Mouse (Mus musculus) hindbrain, embryonic 14.5 days (tissue): ENCODE data around the gene Lrg1. TPM values are rescaled to one million over a fixed set of nuclear protein-coding genes. Genes with fewer than 3 reads are reported as not detected.

Source experiments
- ATAC-seq: fragments of 200-750 bp; cut with Nextera tagmentation; 2 replicates; pipeline ENCODE4 v1.8.0; 2017; ENCODE audit warnings: moderate number of reproducible peaks, mild to moderate bottlenecking, moderate TSS enrichment, moderate library complexity; ENCODE audit not compliant: low FRiP score
- DNase-seq: peaks from one replicate; pipeline ENCODE4 v3.0.0-alpha.2; 2015; ENCODE audit warnings: low spot score
- H3K27ac ChIP-seq: fragments of 300-500 bp; sonication (generic); 2 replicates; pipeline ENCODE4 v1.5.1; 2014; ENCODE audit warnings: mild to moderate bottlenecking, moderate library complexity
- H3K27me3 ChIP-seq: fragments of 300-500 bp; sonication (generic); 2 replicates; pipeline ENCODE4 v1.6.1; 2014; ENCODE audit warnings: mild to moderate bottlenecking, low read length, mixed read lengths; ENCODE audit not compliant: control insufficient read depth, insufficient read depth
- H3K36me3 ChIP-seq: fragments of 300-500 bp; sonication (generic); replicated peaks from 2 replicates; pipeline ENCODE4 v1.6.1; 2014; ENCODE audit not compliant: control insufficient read depth, insufficient read depth
- H3K4me1 ChIP-seq: fragments of 300-500 bp; sonication (generic); replicated peaks from 2 replicates; pipeline ENCODE4 v1.6.1; 2014; ENCODE audit warnings: antibody characterized with exemption, low read length, mixed read lengths; ENCODE audit not compliant: control insufficient read depth, insufficient read depth
- H3K4me2 ChIP-seq: fragments of 300-500 bp; sonication (generic); replicated peaks from 2 replicates; pipeline ENCODE4 v1.6.1; 2014; ENCODE audit warnings: mild to moderate bottlenecking, moderate library complexity
- H3K4me3 ChIP-seq: fragments of 300-500 bp; sonication (generic); replicated peaks from 2 replicates; pipeline ENCODE4 v1.5.1; 2014; ENCODE audit warnings: mild to moderate bottlenecking, low read length
- H3K9ac ChIP-seq: fragments of 300-500 bp; sonication (generic); 2 replicates; pipeline ENCODE4 v1.6.1; 2014
- H3K9me3 ChIP-seq: fragments of 300-500 bp; sonication (generic); 2 replicates; pipeline ENCODE4 v1.6.1; 2016; ENCODE audit warnings: low read length; ENCODE audit not compliant: control insufficient read depth
- WGBS: fragments of 180-500 bp; shearing (Covaris S2); extraction: QIAGEN DNeasy Blood & Tissue Kit; methylation state at CpG from one replicate; pipeline ENCODE4 v1.1.7; 2014; 5-methylcytosine and 5-hydroxymethylcytosine counted together
- polyA plus RNA-seq: library from polyadenylated mRNA; unstranded; fragments of >200 nt; fragmentation: Nextera tagmentation; extraction: Ambion mirVana; gene quantifications from 2 replicates; pipeline ENCODE4 v1.2.1, GENCODE M21; 2014

Lrg1 gene
- polyA plus RNA-seq, 1 experiment from 2014 or later = 0.19 TPM

GRCm38 (mm10) chr17:56119431-56119830 lies 2.4 kb downstream of the Lrg1 start:
- no peaks in the 10 kb centered on the region; the same call in none of the 2 replicates for H3K4me1 ChIP-seq
- H3K27ac ChIP-seq = no peak overlapping the region
- no peak overlapping the region for H3K4me3 ChIP-seq
- peaks cover 74% of the 10 kb centered on the region for H3K27me3 ChIP-seq
- H3K9ac ChIP-seq = no peak overlapping the region
- peaks cover 17% of the 10 kb centered on the region for H3K9me3 ChIP-seq
- H3K4me2 ChIP-seq = no peak overlapping the region
- H3K36me3 ChIP-seq = peaks cover 9% of the 10 kb centered on the region
- DNase-seq = no peak
- WGBS = 47% methylated on average over 12 of the region's 12 CpGs
- no peak for ATAC-seq

DNA sequence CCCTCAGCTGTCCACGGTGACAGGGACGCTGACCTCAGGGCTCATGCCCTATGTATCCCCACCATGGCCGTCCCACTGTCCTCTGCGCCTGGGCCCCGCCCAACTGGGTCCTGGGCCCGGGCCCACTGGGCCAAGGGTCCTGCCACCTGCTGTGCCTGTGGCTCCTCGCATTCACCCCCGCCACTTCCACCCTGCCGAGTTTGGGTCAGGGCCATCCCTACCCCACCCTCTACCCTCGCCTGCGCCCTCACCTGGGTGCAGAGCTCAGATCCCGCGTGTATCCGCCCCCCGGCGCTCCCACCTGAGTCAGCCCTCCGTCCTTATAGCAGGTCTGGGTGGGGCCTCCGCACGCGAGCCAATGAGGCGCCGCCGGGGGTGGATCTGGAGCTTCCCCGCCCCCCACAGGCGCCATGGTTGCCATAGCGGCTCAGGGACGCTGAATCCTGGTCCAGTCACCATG lies 4.5 kb downstream of the Lrg1 start, which contains the start of gene Plin5:
Plin5 (minus strand) TSS at position 346 of the 460 bp plus-strand sequence.
- Histone ChIP-seq H3K36me3 (no peaks in the 10 kb centered on the region), H3K4me1 (no peaks in the 10 kb centered on the region; the same call in none of the 2 replicates), H3K27me3 (peaks cover 54% of the 10 kb centered on the region), H3K4me2 (peak within 1 kb of the TSS; percentile 44), H3K9ac (no peak within 1 kb of the TSS), H3K9me3 (peaks cover 5% of the 10 kb centered on the region), H3K4me3 (peak within 1 kb of the TSS; percentile 18), H3K27ac (no peak within 1 kb of the TSS)
- DNase-seq = no peak
- WGBS = 2% methylated on average over 27 of the region's 27 CpGs
- peak; percentile 28; the same call in 1 of the 2 replicates for ATAC-seq

GRCm38 (mm10) chr17:56116193-56116592 lies 5.6 kb downstream of the Lrg1 start:
- Histone ChIP-seq H3K36me3 (no peaks in the 10 kb centered on the region), H3K4me1 (no peaks in the 10 kb centered on the region; the same call in none of the 2 replicates), H3K9me3 (no peaks in the 10 kb centered on the region), H3K4me3 (no peak overlapping the region), H3K27me3 (peaks cover 43% of the 10 kb centered on the region), H3K4me2 (no peak overlapping the region), H3K27ac (no peak overlapping the region), H3K9ac (no peak overlapping the region)
- DNase-seq (no peak), ATAC-seq (no peak)
- 79% methylated on average over 10 of the region's 10 CpGs for WGBS

- Histone ChIP-seq H3K36me3 (no peaks in the 10 kb centered on the region), H3K9ac (no peak overlapping the region), H3K27me3 (peaks cover 10% of the 10 kb centered on the region), H3K4me2 (no peak overlapping the region), H3K4me1 (no peaks in the 10 kb centered on the region; the same call in 1 of the 2 replicates), H3K4me3 (no peak overlapping the region), H3K27ac (no peak overlapping the region), H3K9me3 (no peaks in the 10 kb centered on the region)
- WGBS = 64% methylated on average over 3 of the region's 3 CpGs
- DNase-seq (no peak), ATAC-seq (no peak)
Measured at GRCm38 (mm10) chr17:56112743-56113142, 9.1 kb downstream of the Lrg1 start.

GRCm38 (mm10) chr17:56111864-56112263 lies 9.9 kb downstream of the Lrg1 start:
- Histone ChIP-seq H3K4me2 (no peak overlapping the region), H3K4me1 (no peaks in the 10 kb centered on the region; the same call in 1 of the 2 replicates), H3K4me3 (no peak overlapping the region), H3K27me3 (peaks cover 7% of the 10 kb centered on the region), H3K9me3 (no peaks in the 10 kb centered on the region), H3K36me3 (no peaks in the 10 kb centered on the region), H3K9ac (no peak overlapping the region), H3K27ac (no peak overlapping the region)
- DNase-seq (peak; percentile 76), ATAC-seq (0 out of 2 replicates have a peak, but pooled peaks have one; percentile 19)
- 45% methylated on average over 5 of the region's 5 CpGs for WGBS

GRCm38 (mm10) chr17:56111021-56111420 lies 10.8 kb downstream of the Lrg1 start:
- Histone ChIP-seq H3K27ac (no peak overlapping the region), H3K36me3 (no peaks in the 10 kb centered on the region), H3K9me3 (no peaks in the 10 kb centered on the region), H3K9ac (no peak overlapping the region), H3K4me3 (no peak overlapping the region), H3K27me3 (no peaks in the 10 kb centered on the region), H3K4me1 (no peaks in the 10 kb centered on the region; the same call in 1 of the 2 replicates), H3K4me2 (no peak overlapping the region)
- DNase-seq (no peak), ATAC-seq (no peak)
- whole genome bisulfite sequencing = 47% methylated on average over 1 of the region's 1 CpGs

- Histone ChIP-seq H3K36me3 (no peaks in the 10 kb centered on the region), H3K9me3 (no peaks in the 10 kb centered on the region), H3K4me3 (no peak overlapping the region), H3K9ac (no peak overlapping the region), H3K4me1 (no peaks in the 10 kb centered on the region; the same call in 1 of the 2 replicates), H3K27me3 (no peaks in the 10 kb centered on the region), H3K27ac (no peak overlapping the region), H3K4me2 (no peak overlapping the region)
- ATAC-seq (no peak), DNase-seq (no peak)
- 66% methylated on average over 4 of the region's 4 CpGs for WGBS
Measured at GRCm38 (mm10) chr17:56110571-56110970, 11.2 kb downstream of the Lrg1 start.

- Histone ChIP-seq H3K4me1 (no peaks in the 10 kb centered on the region; the same call in 1 of the 2 replicates), H3K9me3 (no peaks in the 10 kb centered on the region), H3K27ac (no peak within 1 kb of the TSS), H3K4me2 (no peak within 1 kb of the TSS), H3K9ac (no peak within 1 kb of the TSS), H3K36me3 (no peaks in the 10 kb centered on the region), H3K27me3 (no peaks in the 10 kb centered on the region), H3K4me3 (no peak within 1 kb of the TSS)
- no peak for DNase-seq
- no peak for ATAC-seq
- WGBS = 63% methylated on average over 10 of the region's 10 CpGs
Measured at GRCm38 (mm10) chr17:56109219-56110051, 12.4 kb downstream of the Lrg1 start, which contains the start of gene Plin4. TSS of gene Plin4 (minus strand) at chr17:56109803.

GRCm38 (mm10) chr17:56108334-56109044 lies 13.3 kb downstream of the Lrg1 start:
- no peak overlapping the region for H3K9ac ChIP-seq
- no peak for ATAC-seq
- H3K4me1 ChIP-seq = no peaks in the 10 kb centered on the region; the same call in 1 of the 2 replicates
- no peak for DNase-seq
- no peaks in the 10 kb centered on the region for H3K9me3 ChIP-seq
- WGBS = 88% methylated on average over 6 of the region's 6 CpGs
- no peak overlapping the region for H3K4me3 ChIP-seq
- H3K4me2 ChIP-seq = no peak overlapping the region
- 0 out of 2 replicates have a peak, but pooled peaks cover 5% of the 10 kb centered on the region for H3K36me3 ChIP-seq
- no peak overlapping the region for H3K27ac ChIP-seq
- H3K27me3 ChIP-seq = no peaks in the 10 kb centered on the region
